Mouse (Mus musculus) forebrain, embryonic 13.5 days (tissue): ENCODE measurements at regions not wholly inside any gene's neighbourhood (a gene's known extent, or its start where the extent isn't known, plus 50 kb on each side); places are given as distances from the start of the nearest gene placed in this dataset.

Source experiments
- ATAC-seq: fragments of 200-750 bp; cut with Nextera tagmentation; 2 replicates; pipeline ENCODE4 v1.8.0; 2017
- H3K27ac ChIP-seq: fragments of 300-500 bp; sonication (generic); 2 replicates; pipeline ENCODE4 v1.5.1; 2015; ENCODE audit warnings: inconsistent platforms, mild to moderate bottlenecking, moderate library complexity
- H3K27me3 ChIP-seq: fragments of 300-500 bp; sonication (generic); 2 replicates; pipeline ENCODE4 v1.6.1; 2015; ENCODE audit warnings: mild to moderate bottlenecking, inconsistent platforms
- H3K36me3 ChIP-seq: fragments of 300-500 bp; sonication (generic); 2 replicates; pipeline ENCODE4 v1.6.1; 2015; ENCODE audit warnings: mild to moderate bottlenecking, inconsistent platforms; ENCODE audit not compliant: poor library complexity, severe bottlenecking
- H3K4me1 ChIP-seq: fragments of 300-500 bp; sonication (generic); 2 replicates; pipeline ENCODE4 v1.6.1; 2015; ENCODE audit warnings: inconsistent platforms
- H3K4me2 ChIP-seq: fragments of 300-500 bp; sonication (generic); 2 replicates; pipeline ENCODE4 v1.6.1; 2015; ENCODE audit warnings: inconsistent platforms, mild to moderate bottlenecking, moderate library complexity
- H3K4me3 ChIP-seq: fragments of 300-500 bp; sonication (generic); 2 replicates; pipeline ENCODE4 v1.5.1; 2015; ENCODE audit warnings: mild to moderate bottlenecking, inconsistent platforms
- H3K9ac ChIP-seq: fragments of 300-500 bp; sonication (generic); 2 replicates; pipeline ENCODE4 v1.6.1; 2015; ENCODE audit warnings: mild to moderate bottlenecking, inconsistent platforms
- H3K9me3 ChIP-seq: fragments of 300-500 bp; sonication (generic); replicated peaks from 2 replicates; pipeline ENCODE4 v1.6.1; 2016; ENCODE audit warnings: inconsistent platforms
- WGBS: fragments of 180-500 bp; shearing (Covaris S2); methylation state at CpG from one replicate; pipeline ENCODE4 v1.1.7; 2015; 5-methylcytosine and 5-hydroxymethylcytosine counted together

DNA sequence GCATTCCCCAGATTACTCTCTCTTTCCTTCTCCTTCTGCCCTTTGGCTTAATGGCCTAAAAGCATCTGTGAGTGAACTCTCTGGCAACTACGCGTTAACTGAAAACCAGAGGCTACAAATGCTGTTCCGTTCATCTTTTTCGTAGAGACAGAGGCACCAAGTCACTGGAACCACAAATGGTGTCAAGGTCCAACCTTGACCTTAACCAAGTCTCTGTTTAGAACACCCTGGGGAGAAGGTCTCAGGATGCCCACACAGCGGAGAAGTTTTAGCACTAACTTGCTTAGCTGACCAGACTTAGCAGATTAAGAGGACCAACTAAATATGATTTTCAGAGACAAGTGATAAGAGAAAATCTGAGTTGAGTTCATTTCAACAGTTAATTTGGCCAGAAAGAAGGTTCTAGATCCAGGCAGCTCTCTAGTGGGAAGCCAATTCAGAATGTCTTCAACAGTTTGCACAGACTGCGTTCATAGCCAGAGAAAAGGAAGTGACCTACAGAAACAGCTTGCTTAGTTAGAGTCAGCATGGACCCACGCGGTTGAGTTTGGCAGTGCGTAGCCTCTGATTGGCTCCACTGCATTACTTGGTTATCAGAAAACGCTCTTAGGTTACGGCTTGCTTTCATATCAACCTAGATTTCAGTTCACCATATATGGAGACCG, 169.8 kb downstream of the Ly86 start:
- no peaks in the 10 kb centered on the region; the same call in 1 of the 2 replicates for H3K27me3 ChIP-seq
- H3K4me1 ChIP-seq, result peaks cover 27% of the 10 kb centered on the region
- no peaks in the 10 kb centered on the region for H3K9me3 ChIP-seq
- H3K4me3 ChIP-seq, result no peak overlapping the region
- no peaks in the 10 kb centered on the region for H3K36me3 ChIP-seq
- 72% methylated on average over 12 of the region's 12 CpGs for WGBS
- ATAC-seq, result no peak
- peak overlapping the region; percentile 82 for H3K27ac ChIP-seq
- 0 out of 2 replicates have a peak overlapping the region, but pooled peaks have one; percentile 30 for H3K9ac ChIP-seq
- peak overlapping the region; percentile 50 for H3K4me2 ChIP-seq

DNA sequence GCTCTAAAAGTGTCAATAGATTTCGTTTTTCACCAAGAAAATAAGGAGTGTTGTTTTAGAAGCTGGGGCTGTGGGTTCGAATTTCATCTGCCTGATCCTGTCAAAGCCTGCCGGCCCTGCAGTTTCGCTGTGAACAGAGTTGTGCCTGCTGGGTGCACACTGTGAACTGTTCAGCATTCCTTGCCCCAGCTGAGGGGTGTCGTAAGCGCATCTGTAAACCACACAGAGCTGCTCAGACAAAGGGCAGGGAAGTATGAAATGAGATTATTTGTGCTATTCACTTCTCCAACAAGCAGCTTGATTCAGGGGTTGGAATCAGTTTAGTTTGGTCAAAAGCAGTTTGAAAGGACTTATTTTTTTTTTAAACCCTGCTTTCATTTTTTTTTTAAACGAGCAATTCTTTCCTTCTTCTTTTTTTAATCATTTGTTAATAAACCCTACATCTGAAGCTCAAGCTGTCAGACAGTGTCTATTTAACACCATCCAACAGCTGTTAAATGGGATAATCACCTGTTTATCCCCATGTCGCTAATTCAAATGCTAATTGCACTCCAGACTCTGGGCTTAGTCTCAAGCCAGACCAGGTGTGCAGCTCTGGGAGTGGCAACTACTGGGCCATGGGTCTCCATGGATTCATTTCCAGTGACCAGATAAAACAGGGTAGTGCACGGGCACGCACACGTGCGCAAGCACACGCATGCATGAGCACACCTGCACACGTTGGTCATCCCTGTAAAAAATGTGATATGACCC, 172.2 kb downstream of the Ly86 start:
- Histone ChIP-seq H3K27me3 (no peaks in the 10 kb centered on the region; the same call in 1 of the 2 replicates), H3K36me3 (no peaks in the 10 kb centered on the region), H3K4me2 (no peak overlapping the region), H3K4me1 (peaks cover 27% of the 10 kb centered on the region), H3K4me3 (no peak overlapping the region), H3K9me3 (no peaks in the 10 kb centered on the region), H3K27ac (no peak overlapping the region), H3K9ac (no peak overlapping the region)
- WGBS, result 21% methylated on average over 14 of the region's 14 CpGs
- ATAC-seq, result peak; percentile 65

DNA sequence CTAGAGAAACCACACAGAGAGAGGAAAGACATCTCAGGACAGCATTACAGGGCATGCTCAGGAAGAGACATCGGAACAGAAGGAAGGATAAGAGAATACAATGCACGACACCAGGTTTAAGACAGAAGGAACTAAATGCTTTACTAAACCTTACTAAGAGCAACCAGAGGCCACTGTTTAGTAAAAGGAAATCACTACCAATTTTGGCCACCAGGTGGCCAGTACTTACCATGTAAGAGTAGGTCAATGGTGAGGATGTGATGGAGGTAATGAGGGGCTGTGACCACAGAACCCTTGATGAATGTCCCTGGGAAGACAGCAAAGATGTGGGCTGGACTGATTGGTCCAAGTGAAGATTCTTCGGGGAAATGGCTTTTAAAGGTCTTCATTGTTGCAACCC, 174.9 kb downstream of the Ly86 start:
- Histone ChIP-seq H3K27me3 (peaks cover 12% of the 10 kb centered on the region), H3K9ac (no peak overlapping the region), H3K4me3 (no peak overlapping the region), H3K36me3 (no peaks in the 10 kb centered on the region), H3K4me2 (no peak overlapping the region), H3K9me3 (no peaks in the 10 kb centered on the region), H3K4me1 (peaks cover 13% of the 10 kb centered on the region), H3K27ac (no peak overlapping the region)
- ATAC-seq, result no peak
- 78% methylated on average over 3 of the region's 3 CpGs for WGBS

- Histone ChIP-seq H3K4me1 (0 out of 2 replicates have a peak, but pooled peaks cover 5% of the 10 kb centered on the region), H3K27me3 (peaks cover 44% of the 10 kb centered on the region), H3K36me3 (no peaks in the 10 kb centered on the region), H3K27ac (no peak overlapping the region), H3K4me3 (no peak overlapping the region), H3K4me2 (no peak overlapping the region), H3K9ac (no peak overlapping the region), H3K9me3 (no peaks in the 10 kb centered on the region)
- ATAC-seq, result peak; percentile 38; the same call in 1 of the 2 replicates
- 61% methylated on average over 15 of the region's 15 CpGs for WGBS
These were observed 180.2 kb downstream of the Ly86 start for GRCm38 (mm10) chr13:37525097-37525726.

- 0 out of 2 replicates have a peak, but pooled peaks cover 5% of the 10 kb centered on the region for H3K4me1 ChIP-seq
- H3K4me3 ChIP-seq, result no peak overlapping the region
These were observed 181.1 kb downstream of the Ly86 start for GRCm38 (mm10) chr13:37526102-37526501.

DNA sequence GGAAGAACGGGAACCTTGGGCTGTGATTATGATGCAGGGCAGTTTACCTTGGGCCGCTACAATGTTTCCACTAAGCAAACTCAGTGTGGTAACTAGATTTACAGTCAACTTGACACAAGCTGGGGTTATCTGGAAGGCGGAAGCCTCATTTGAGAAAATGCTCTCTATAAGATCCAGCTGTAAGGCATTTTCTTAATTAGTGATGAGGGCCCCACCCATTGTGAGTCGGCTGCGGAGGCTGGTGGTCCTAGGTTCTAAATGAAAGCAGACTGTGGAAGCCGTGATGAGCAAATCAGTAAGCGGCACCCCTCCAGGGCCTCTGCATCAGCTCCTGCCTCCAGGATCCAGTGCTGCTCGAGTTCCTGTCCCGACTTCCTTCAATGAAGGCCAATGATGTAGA, 183.4 kb downstream of the Ly86 start:
- H3K4me3 ChIP-seq, result no peak overlapping the region
- no peak overlapping the region for H3K9ac ChIP-seq
- no peaks in the 10 kb centered on the region for H3K36me3 ChIP-seq
- WGBS, result 58% methylated on average over 9 of the region's 9 CpGs
- ATAC-seq, result no peak
- H3K4me1 ChIP-seq, result 0 out of 2 replicates have a peak, but pooled peaks cover 5% of the 10 kb centered on the region
- no peaks in the 10 kb centered on the region for H3K9me3 ChIP-seq
- H3K27me3 ChIP-seq, result peaks cover 39% of the 10 kb centered on the region
- no peak overlapping the region for H3K4me2 ChIP-seq
- no peak overlapping the region for H3K27ac ChIP-seq

More at GRCm38 (mm10) chr13:37526102-37526501, 181.1 kb downstream of the Ly86 start:
- Histone ChIP-seq H3K9me3 (no peaks in the 10 kb centered on the region), H3K27ac (no peak overlapping the region), H3K27me3 (peaks cover 44% of the 10 kb centered on the region), H3K4me2 (no peak overlapping the region), H3K9ac (no peak overlapping the region), H3K36me3 (no peaks in the 10 kb centered on the region)
- 87% methylated on average over 8 of the region's 8 CpGs for WGBS
- no peak for ATAC-seq

- ATAC-seq, result no peak
- Histone ChIP-seq H3K4me1 (0 out of 2 replicates have a peak, but pooled peaks cover 5% of the 10 kb centered on the region), H3K4me3 (no peak overlapping the region), H3K9me3 (no peaks in the 10 kb centered on the region), H3K27ac (no peak overlapping the region), H3K36me3 (no peaks in the 10 kb centered on the region), H3K9ac (no peak overlapping the region), H3K4me2 (no peak overlapping the region), H3K27me3 (peaks cover 34% of the 10 kb centered on the region)
- WGBS, result 81% methylated on average over 7 of the region's 7 CpGs
These were observed 183.9 kb downstream of the Ly86 start for GRCm38 (mm10) chr13:37528876-37529275.

GRCm38 (mm10) chr13:37531512-37532183, 186.6 kb downstream of the Ly86 start:
- H3K27me3 ChIP-seq, result peaks cover 19% of the 10 kb centered on the region
- H3K27ac ChIP-seq, result no peak overlapping the region
- no peaks in the 10 kb centered on the region for H3K36me3 ChIP-seq
- ATAC-seq, result no peak
- no peak overlapping the region for H3K4me2 ChIP-seq
- no peak overlapping the region for H3K4me3 ChIP-seq
- WGBS, result 67% methylated on average over 8 of the region's 8 CpGs
- no peaks in the 10 kb centered on the region for H3K9me3 ChIP-seq
- H3K4me1 ChIP-seq, result no peaks in the 10 kb centered on the region
- H3K9ac ChIP-seq, result no peak overlapping the region

- Histone ChIP-seq H3K9ac (no peak overlapping the region), H3K27me3 (peaks cover 9% of the 10 kb centered on the region), H3K36me3 (no peaks in the 10 kb centered on the region), H3K4me1 (no peaks in the 10 kb centered on the region), H3K4me3 (no peak overlapping the region), H3K9me3 (no peaks in the 10 kb centered on the region), H3K4me2 (no peak overlapping the region), H3K27ac (no peak overlapping the region)
- 69% methylated on average over 7 of the region's 7 CpGs for WGBS
- no peak for ATAC-seq
These were observed 187.7 kb downstream of the Ly86 start for GRCm38 (mm10) chr13:37532596-37533170.

DNA sequence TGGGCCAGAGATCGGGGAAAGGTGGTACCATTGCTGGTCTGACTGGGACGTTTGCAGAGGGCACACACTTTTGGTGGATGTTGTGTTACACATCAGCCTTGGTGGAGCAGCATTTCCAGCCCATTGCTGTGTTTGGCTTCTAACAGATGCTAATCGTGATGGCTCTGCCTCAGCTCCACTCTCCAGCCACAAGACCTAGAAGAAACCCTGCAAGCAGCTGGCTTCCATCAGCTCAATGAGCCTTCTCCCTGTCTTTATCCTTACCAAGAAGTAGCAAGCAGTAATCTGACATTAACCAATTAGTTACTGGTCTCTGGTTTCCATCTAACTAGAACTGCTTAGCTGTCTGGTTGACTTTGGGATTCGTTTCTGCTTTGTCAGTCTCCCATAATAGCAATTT, 188.8 kb downstream of the Ly86 start:
- Histone ChIP-seq H3K36me3 (no peaks in the 10 kb centered on the region), H3K27ac (no peak overlapping the region), H3K9ac (no peak overlapping the region), H3K4me2 (no peak overlapping the region), H3K9me3 (no peaks in the 10 kb centered on the region), H3K27me3 (peaks cover 2% of the 10 kb centered on the region; the same call in 1 of the 2 replicates), H3K4me3 (no peak overlapping the region), H3K4me1 (no peaks in the 10 kb centered on the region)
- ATAC-seq, result no peak
- 81% methylated on average over 4 of the region's 4 CpGs for WGBS

DNA sequence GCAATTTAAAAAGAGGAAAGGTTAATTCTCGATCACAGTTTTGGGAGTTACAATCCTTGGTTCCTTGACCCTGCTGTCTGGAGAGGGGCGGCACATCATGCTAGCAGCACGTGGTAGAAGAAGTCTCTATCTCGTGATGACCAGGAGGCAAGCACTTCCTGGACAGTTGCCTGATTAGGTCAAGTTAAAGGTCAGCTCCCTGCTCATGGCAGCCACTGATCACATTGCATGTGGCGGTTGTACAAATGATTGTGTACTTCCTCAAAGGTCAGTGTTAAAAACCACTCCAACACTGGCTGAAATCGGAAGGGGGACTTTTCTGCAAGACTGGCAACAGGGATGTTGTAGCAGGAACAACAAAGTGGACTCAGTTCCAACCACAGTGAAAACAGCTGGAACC, 192.3 kb downstream of the Ly86 start:
- Histone ChIP-seq H3K9me3 (no peaks in the 10 kb centered on the region), H3K4me3 (no peak overlapping the region), H3K4me1 (no peaks in the 10 kb centered on the region), H3K36me3 (no peaks in the 10 kb centered on the region), H3K27me3 (no peaks in the 10 kb centered on the region; the same call in 1 of the 2 replicates), H3K9ac (no peak overlapping the region), H3K4me2 (no peak overlapping the region), H3K27ac (no peak overlapping the region)
- ATAC-seq, result no peak
- 91% methylated on average over 6 of the region's 6 CpGs for WGBS
